Mouse (Mus musculus): ENCODE data around the gene Tmem63b. TPM values are rescaled to one million over a fixed set of nuclear protein-coding genes. Genes with fewer than 3 reads are reported as not detected.

Tmem63b gene
- polyA plus RNA-seq, 1 experiment: 112 TPM

- H3K36me3 ChIP-seq (ENCODE audit: control insufficient read depth, insufficient read depth, low read length, poor library complexity, severe bottlenecking): no peaks in the 10 kb centered on the region
- no peak overlapping the region for H3K27ac ChIP-seq (ENCODE audit: insufficient read depth, low read length)
- H3K4me3 ChIP-seq (ENCODE audit: low read depth, low read length): peak overlapping the region; percentile 45
- H3K27me3 ChIP-seq (ENCODE audit: control insufficient read depth, insufficient read depth, low read length, poor library complexity, severe bottlenecking): no peaks in the 10 kb centered on the region
- no peak for TF ChIP-seq POLR2A (IDR thresholded peaks at IDR 0.05; ENCODE audit: insufficient read depth, low read length)
- TF ChIP-seq CTCF (IDR thresholded peaks at IDR 0.05; ENCODE audit: low read depth, low read length): no peak
- no peak for TF ChIP-seq EP300 (IDR thresholded peaks at IDR 0.05; ENCODE audit: insufficient read depth, low read depth, low read length)
- H3K9me3 ChIP-seq (replicated peaks; ENCODE audit: control insufficient read depth, insufficient read depth, low read length, poor library complexity, severe bottlenecking): no peaks in the 10 kb centered on the region
- peaks cover 9% of the 10 kb centered on the region for H3K4me1 ChIP-seq (ENCODE audit: control insufficient read depth, insufficient read depth, low read length)
- peak overlapping the region; percentile 59 for H3K9ac ChIP-seq (ENCODE audit: low read depth, poor library complexity, severe bottlenecking)
Observed at GRCm38 (mm10) chr17:45733038-45733734, 46.5 kb upstream of the Tmem63b start.

GRCm38 (mm10) chr17:45731172-45731864 is 44.6 kb upstream of the Tmem63b start:
- Histone ChIP-seq H3K9me3 (replicated peaks; ENCODE audit: control insufficient read depth, insufficient read depth, low read length, poor library complexity, severe bottlenecking) (no peaks in the 10 kb centered on the region), H3K4me3 (ENCODE audit: low read depth, low read length) (no peak overlapping the region), H3K27me3 (ENCODE audit: control insufficient read depth, insufficient read depth, low read length, poor library complexity, severe bottlenecking) (no peaks in the 10 kb centered on the region), H3K36me3 (ENCODE audit: control insufficient read depth, insufficient read depth, low read length, poor library complexity, severe bottlenecking) (no peaks in the 10 kb centered on the region), H3K9ac (ENCODE audit: low read depth, poor library complexity, severe bottlenecking) (no peak overlapping the region), H3K27ac (ENCODE audit: insufficient read depth, low read length) (no peak overlapping the region), H3K4me1 (ENCODE audit: control insufficient read depth, insufficient read depth, low read length) (peaks cover 7% of the 10 kb centered on the region)
- no peak for TF ChIP-seq POLR2A (IDR thresholded peaks at IDR 0.05; ENCODE audit: insufficient read depth, low read length)
- peak; percentile 79 for TF ChIP-seq CTCF (IDR thresholded peaks at IDR 0.05; ENCODE audit: low read depth, low read length)
- TF ChIP-seq EP300 (IDR thresholded peaks at IDR 0.05; ENCODE audit: insufficient read depth, low read depth, low read length): 0 out of 2 replicates have a peak, but pooled peaks have one; percentile 15

GRCm38 (mm10) chr17:45730696-45731095 is 44.0 kb upstream of the Tmem63b start:
- peaks cover 7% of the 10 kb centered on the region for H3K4me1 ChIP-seq (ENCODE audit: control insufficient read depth, insufficient read depth, low read length)
- no peak overlapping the region for H3K27ac ChIP-seq (ENCODE audit: insufficient read depth, low read length)

GRCm38 (mm10) chr17:45729387-45729786 is 42.7 kb upstream of the Tmem63b start:
- no peak overlapping the region for H3K4me3 ChIP-seq (ENCODE audit: low read depth, low read length)
- H3K9me3 ChIP-seq (replicated peaks; ENCODE audit: control insufficient read depth, insufficient read depth, low read length, poor library complexity, severe bottlenecking): no peaks in the 10 kb centered on the region
- no peak overlapping the region for H3K27ac ChIP-seq (ENCODE audit: insufficient read depth, low read length)
- H3K36me3 ChIP-seq (ENCODE audit: control insufficient read depth, insufficient read depth, low read length, poor library complexity, severe bottlenecking): no peaks in the 10 kb centered on the region
- peaks cover 1% of the 10 kb centered on the region for H3K4me1 ChIP-seq (ENCODE audit: control insufficient read depth, insufficient read depth, low read length)
- H3K27me3 ChIP-seq (ENCODE audit: control insufficient read depth, insufficient read depth, low read length, poor library complexity, severe bottlenecking): no peaks in the 10 kb centered on the region
- H3K9ac ChIP-seq (ENCODE audit: low read depth, poor library complexity, severe bottlenecking): no peak overlapping the region
- TF ChIP-seq POLR2A (IDR thresholded peaks at IDR 0.05; ENCODE audit: insufficient read depth, low read length) (no peak), CTCF (IDR thresholded peaks at IDR 0.05; ENCODE audit: low read depth, low read length) (no peak)

More at GRCm38 (mm10) chr17:45730696-45731095, 44.0 kb upstream of the Tmem63b start:
- H3K4me3 ChIP-seq (ENCODE audit: low read depth, low read length): no peak overlapping the region
- H3K9me3 ChIP-seq (replicated peaks; ENCODE audit: control insufficient read depth, insufficient read depth, low read length, poor library complexity, severe bottlenecking): no peaks in the 10 kb centered on the region
- no peaks in the 10 kb centered on the region for H3K27me3 ChIP-seq (ENCODE audit: control insufficient read depth, insufficient read depth, low read length, poor library complexity, severe bottlenecking)
- TF ChIP-seq POLR2A (IDR thresholded peaks at IDR 0.05; ENCODE audit: insufficient read depth, low read length): no peak
- TF ChIP-seq EP300 (IDR thresholded peaks at IDR 0.05; ENCODE audit: insufficient read depth, low read depth, low read length): no peak
- no peaks in the 10 kb centered on the region for H3K36me3 ChIP-seq (ENCODE audit: control insufficient read depth, insufficient read depth, low read length, poor library complexity, severe bottlenecking)
- H3K9ac ChIP-seq (ENCODE audit: low read depth, poor library complexity, severe bottlenecking): no peak overlapping the region

- H3K27ac ChIP-seq (ENCODE audit: insufficient read depth, low read length): no peak overlapping the region
- no peak overlapping the region for H3K9ac ChIP-seq (ENCODE audit: low read depth, poor library complexity, severe bottlenecking)
- TF ChIP-seq POLR2A (IDR thresholded peaks at IDR 0.05; ENCODE audit: insufficient read depth, low read length): no peak
- no peak for TF ChIP-seq CTCF (IDR thresholded peaks at IDR 0.05; ENCODE audit: low read depth, low read length)
- no peak for TF ChIP-seq EP300 (IDR thresholded peaks at IDR 0.05; ENCODE audit: insufficient read depth, low read depth, low read length)
- no peak overlapping the region for H3K4me3 ChIP-seq (ENCODE audit: low read depth, low read length)
- H3K36me3 ChIP-seq (ENCODE audit: control insufficient read depth, insufficient read depth, low read length, poor library complexity, severe bottlenecking): no peaks in the 10 kb centered on the region
- no peaks in the 10 kb centered on the region for H3K27me3 ChIP-seq (ENCODE audit: control insufficient read depth, insufficient read depth, low read length, poor library complexity, severe bottlenecking)
- H3K4me1 ChIP-seq (ENCODE audit: control insufficient read depth, insufficient read depth, low read length): peaks cover 1% of the 10 kb centered on the region
- no peaks in the 10 kb centered on the region for H3K9me3 ChIP-seq (replicated peaks; ENCODE audit: control insufficient read depth, insufficient read depth, low read length, poor library complexity, severe bottlenecking)
Observed at GRCm38 (mm10) chr17:45727983-45728723, 41.4 kb upstream of the Tmem63b start.

All from ES-Bruce4 (cell line).